Mouse (Mus musculus) hindbrain, postnatal 0 days (tissue): ENCODE data around the gene Arhgef10l. TPM values are rescaled to one million over a fixed set of nuclear protein-coding genes. Genes with fewer than 3 reads are reported as not detected.

Source experiments
- ATAC-seq: fragments of 200-750 bp; cut with Nextera tagmentation; 2 replicates; pipeline ENCODE4 v1.8.0; 2017; ENCODE audit warnings: mild to moderate bottlenecking, moderate TSS enrichment, moderate library complexity
- DNase-seq: peaks from one replicate; pipeline ENCODE4 v3.0.0-alpha.2; 2015; ENCODE audit warnings: low spot score
- H3K27ac ChIP-seq: fragments of 300-500 bp; sonication (generic); 2 replicates; pipeline ENCODE4 v1.5.1; 2014; ENCODE audit warnings: mild to moderate bottlenecking
- H3K27me3 ChIP-seq: fragments of 300-500 bp; sonication (generic); 2 replicates; pipeline ENCODE4 v1.6.1; 2014; ENCODE audit warnings: low read length, mixed read lengths; ENCODE audit not compliant: insufficient read depth
- H3K36me3 ChIP-seq: fragments of 300-500 bp; sonication (generic); 2 replicates; pipeline ENCODE4 v1.6.1; 2014; ENCODE audit warnings: low read length, mixed read lengths; ENCODE audit not compliant: insufficient read depth
- H3K4me1 ChIP-seq: fragments of 300-500 bp; sonication (generic); 2 replicates; pipeline ENCODE4 v1.6.1; 2014; ENCODE audit warnings: antibody characterized with exemption, low read length, mixed read lengths; ENCODE audit not compliant: insufficient read depth
- H3K4me2 ChIP-seq: fragments of 300-500 bp; sonication (generic); 2 replicates; pipeline ENCODE4 v1.6.1; 2014; ENCODE audit warnings: low read depth, mild to moderate bottlenecking, low read length, moderate library complexity, mixed read lengths
- H3K4me3 ChIP-seq: fragments of 300-500 bp; sonication (generic); 2 replicates; pipeline ENCODE4 v1.5.1; 2014; ENCODE audit warnings: low read length
- H3K9ac ChIP-seq: fragments of 300-500 bp; sonication (generic); replicated peaks from 2 replicates; pipeline ENCODE4 v1.6.1; 2014; ENCODE audit warnings: mild to moderate bottlenecking, low read length, moderate library complexity, mixed read lengths
- H3K9me3 ChIP-seq: fragments of 300-500 bp; sonication (generic); 2 replicates; pipeline ENCODE4 v1.6.1; 2016; ENCODE audit warnings: low read length, mixed read lengths
- CTCF ChIP-seq: IDR thresholded peaks from 2 replicates; pipeline ENCODE4 v1.5.1; 2016; ENCODE audit warnings: antibody characterized with exemption, control low read depth, low read depth
- WGBS: fragments of 180-500 bp; shearing (Covaris S2); extraction: QIAGEN DNeasy Blood & Tissue Kit; methylation state at CpG from one replicate; pipeline ENCODE4 v1.1.7; 2014; 5-methylcytosine and 5-hydroxymethylcytosine counted together
- polyA plus RNA-seq: library from polyadenylated mRNA; unstranded; fragments of >200 nt; fragmentation: Nextera tagmentation; extraction: Ambion mirVana; gene quantifications from 2 replicates; pipeline ENCODE4 v1.2.1, GENCODE M21; 2015
- total RNA-seq: library from RNA; depleted of rRNA; stranded (reverse); fragments of >200 nt; gene quantifications from 2 replicates; pipeline ENCODE4 v1.2.3, GENCODE M21; 2014

The Arhgef10l gene
- total and polyA plus RNA-seq, 2 experiments from 2014 or later = 22.5 to 79.2 TPM

DNA sequence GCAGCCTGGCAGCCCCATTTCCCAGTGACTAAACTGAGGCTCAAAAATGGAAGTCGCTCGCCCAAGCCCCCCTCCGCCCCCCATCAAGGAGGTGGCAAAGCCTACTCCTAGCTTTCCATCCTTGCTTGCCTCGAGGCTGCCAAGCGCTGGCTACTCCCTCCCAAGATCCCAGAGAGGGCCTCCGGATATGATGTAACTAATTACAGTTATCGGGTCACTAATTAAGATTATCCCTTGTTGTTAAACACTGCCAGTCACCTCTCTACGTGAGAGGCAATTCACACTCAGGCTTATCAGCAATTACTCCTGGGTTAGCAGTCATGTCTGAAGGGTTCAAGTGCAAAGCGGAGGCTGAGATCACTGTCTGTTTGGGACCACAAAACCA is 16.6 kb downstream of the Arhgef10l start:
- Histone ChIP-seq H3K4me3 (peak overlapping the region; percentile 63), H3K36me3 (no peaks in the 10 kb centered on the region), H3K4me1 (peaks cover 28% of the 10 kb centered on the region), H3K9me3 (no peaks in the 10 kb centered on the region), H3K27me3 (no peaks in the 10 kb centered on the region), H3K9ac (peak overlapping the region; percentile 98), H3K27ac (peak overlapping the region; percentile 96), H3K4me2 (peak overlapping the region; percentile 62)
- WGBS = 15% methylated on average over 9 of the region's 9 CpGs
- peak; percentile 51 for DNase-seq
- TF ChIP-seq CTCF = no peak
- peak; percentile 5; the same call in 1 of the 2 replicates for ATAC-seq

- H3K4me3 ChIP-seq = peak overlapping the region; percentile 63
- TF ChIP-seq CTCF = 0 out of 2 replicates have a peak, but pooled peaks have one; percentile 15
- no peaks in the 10 kb centered on the region for H3K9me3 ChIP-seq
- H3K27me3 ChIP-seq = no peaks in the 10 kb centered on the region
- peak overlapping the region; percentile 98 for H3K9ac ChIP-seq
- DNase-seq (peak; percentile 78), ATAC-seq (peak; percentile 80)
- peak overlapping the region; percentile 62 for H3K4me2 ChIP-seq
- H3K4me1 ChIP-seq = peaks cover 28% of the 10 kb centered on the region
- H3K36me3 ChIP-seq = no peaks in the 10 kb centered on the region
- 1% methylated on average over 47 of the region's 50 CpGs for WGBS
- H3K27ac ChIP-seq = peak overlapping the region; percentile 96
Observed at GRCm38 (mm10) chr4:140648443-140649206, 17.2 kb downstream of the Arhgef10l start.

GRCm38 (mm10) chr4:140647711-140648421 is 17.9 kb downstream of the Arhgef10l start:
- H3K9me3 ChIP-seq = no peaks in the 10 kb centered on the region
- H3K4me3 ChIP-seq = peak overlapping the region; percentile 63
- H3K27ac ChIP-seq = peak overlapping the region; percentile 96
- peak; percentile 64 for ATAC-seq
- peak overlapping the region; percentile 62 for H3K4me2 ChIP-seq
- DNase-seq = peak; percentile 78
- H3K9ac ChIP-seq = peak overlapping the region; percentile 98
- peaks cover 28% of the 10 kb centered on the region for H3K4me1 ChIP-seq
- 3% methylated on average over 12 of the region's 12 CpGs for WGBS
- TF ChIP-seq CTCF = no peak
- H3K36me3 ChIP-seq = no peaks in the 10 kb centered on the region
- H3K27me3 ChIP-seq = no peaks in the 10 kb centered on the region

- ATAC-seq (no peak), DNase-seq (no peak)
- Histone ChIP-seq H3K27me3 (no peaks in the 10 kb centered on the region), H3K4me2 (no peak overlapping the region), H3K36me3 (no peaks in the 10 kb centered on the region), H3K9me3 (no peaks in the 10 kb centered on the region), H3K9ac (no peak overlapping the region), H3K4me3 (no peak overlapping the region), H3K4me1 (peaks cover 31% of the 10 kb centered on the region), H3K27ac (no peak overlapping the region)
- TF ChIP-seq CTCF = no peak
- 65% methylated on average over 3 of the region's 3 CpGs for WGBS
Observed at GRCm38 (mm10) chr4:140645638-140646037, 20.2 kb downstream of the Arhgef10l start.

DNA sequence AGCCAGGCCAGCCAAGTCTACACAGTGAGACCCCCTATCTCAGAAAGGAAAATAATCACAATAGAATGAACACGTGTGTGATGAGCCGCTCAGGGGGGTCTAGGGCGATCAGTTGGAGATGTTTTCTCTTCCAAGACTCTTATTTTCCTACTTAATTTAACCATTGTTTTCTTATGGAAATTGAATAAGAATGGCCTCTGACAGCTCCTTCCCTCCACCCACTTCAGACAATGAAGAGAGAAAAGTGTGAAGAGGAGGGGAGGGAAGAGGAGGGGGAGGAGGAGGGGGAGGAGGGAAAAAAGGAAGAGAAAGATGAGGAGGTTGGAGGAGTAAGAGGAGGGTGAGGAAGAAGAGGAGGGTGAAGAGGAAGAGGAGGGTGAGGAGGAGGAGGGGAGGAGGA is 21.1 kb downstream of the Arhgef10l start:
- Histone ChIP-seq H3K9ac (no peak overlapping the region), H3K4me1 (peaks cover 31% of the 10 kb centered on the region), H3K4me2 (no peak overlapping the region), H3K9me3 (no peaks in the 10 kb centered on the region), H3K27me3 (no peaks in the 10 kb centered on the region), H3K4me3 (no peak overlapping the region), H3K36me3 (no peaks in the 10 kb centered on the region), H3K27ac (no peak overlapping the region)
- WGBS = 7% methylated on average over 3 of the region's 3 CpGs
- DNase-seq (no peak), ATAC-seq (no peak)
- TF ChIP-seq CTCF = no peak

GRCm38 (mm10) chr4:140644276-140644675 is 21.5 kb downstream of the Arhgef10l start:
- WGBS = 31% methylated on average over 6 of the region's 6 CpGs

More at GRCm38 (mm10) chr4:140644276-140644675, 21.5 kb downstream of the Arhgef10l start:
- H3K4me3 ChIP-seq = no peak overlapping the region
- no peak overlapping the region for H3K4me2 ChIP-seq
- H3K9ac ChIP-seq = no peak overlapping the region
- no peak overlapping the region for H3K27ac ChIP-seq
- H3K9me3 ChIP-seq = no peaks in the 10 kb centered on the region
- H3K36me3 ChIP-seq = no peaks in the 10 kb centered on the region
- peaks cover 27% of the 10 kb centered on the region for H3K4me1 ChIP-seq
- DNase-seq (no peak), ATAC-seq (no peak)
- no peaks in the 10 kb centered on the region for H3K27me3 ChIP-seq
- TF ChIP-seq CTCF = no peak
